Comparison of ENCODE assay signal across 27 mouse cellular contexts in genomic region chr19:60583201-60583600, GRCm38 (mm10).
"Had no signal": no experiment of that assay in that cellular context is flagged by ENCODE, and none has a peak within 500 bp of the region (broad histone marks: within the 10 kb centered on the region; RNA-seq: fewer than 3 reads in every experiment).

No protein-coding gene starts in this region.

- H3K27me3 ChIP-seq: embryonic facial prominence, embryonic 12.5 days; embryonic facial prominence, embryonic 13.5 days; embryonic facial prominence, embryonic 15.5 days; forebrain, embryonic 12.5 days; forebrain, embryonic 13.5 days; forebrain, embryonic 15.5 days had no signal

- H3K27ac ChIP-seq: embryonic facial prominence, embryonic 10.5 days; embryonic facial prominence, embryonic 12.5 days; embryonic facial prominence, embryonic 13.5 days; embryonic facial prominence, embryonic 15.5 days; forebrain, embryonic 10.5 days; forebrain, embryonic 12.5 days; forebrain, embryonic 13.5 days; forebrain, embryonic 15.5 days; gastrocnemius, adult 2 months had no signal

- DNase-seq: cerebellum, adult 2 months; cerebellum, adult 8-10 months; cerebellum, adult 9-10 months; cerebellum, adult 9-11 months; cerebellum, postnatal 10 days; cerebellum, postnatal 14 days; cerebellum, postnatal 25 days; cerebellum, postnatal 36 days; embryo, embryonic 11 days; forebrain, postnatal 0 days; gastrocnemius, adult 2 months; gastrocnemius, postnatal 10 days; gastrocnemius, postnatal 14 days; gastrocnemius, postnatal 25 days; gastrocnemius, postnatal 36 days; heart, adult 18-20 months had no signal

- H3K4me3 ChIP-seq: embryonic facial prominence, embryonic 10.5 days; embryonic facial prominence, embryonic 12.5 days; embryonic facial prominence, embryonic 13.5 days; embryonic facial prominence, embryonic 15.5 days; erythroblast, embryonic 14.5 days; forebrain, embryonic 10.5 days; forebrain, embryonic 12.5 days; forebrain, embryonic 13.5 days; forebrain, embryonic 15.5 days; gastrocnemius, adult 2 months had no signal

- H3K9ac ChIP-seq: embryonic facial prominence, embryonic 12.5 days; embryonic facial prominence, embryonic 13.5 days; embryonic facial prominence, embryonic 15.5 days; forebrain, embryonic 12.5 days; forebrain, embryonic 13.5 days; forebrain, embryonic 15.5 days; forebrain, postnatal 0 days had no signal

- H3K9me3 ChIP-seq: embryonic facial prominence, embryonic 10.5 days; embryonic facial prominence, embryonic 12.5 days; embryonic facial prominence, embryonic 13.5 days; embryonic facial prominence, embryonic 15.5 days; forebrain, embryonic 10.5 days; forebrain, embryonic 12.5 days; forebrain, embryonic 13.5 days; forebrain, embryonic 15.5 days had no signal

- ATAC-seq: forebrain, embryonic 13.5 days; forebrain, embryonic 14.5 days; forebrain, embryonic 15.5 days; forebrain, embryonic 16.5 days; forebrain, postnatal 0 days had no signal

- H3K36me3 ChIP-seq: embryonic facial prominence, embryonic 10.5 days; embryonic facial prominence, embryonic 12.5 days; embryonic facial prominence, embryonic 13.5 days; embryonic facial prominence, embryonic 15.5 days; forebrain, embryonic 10.5 days; forebrain, embryonic 12.5 days; forebrain, embryonic 15.5 days had no signal

- H3K4me2 ChIP-seq: embryonic facial prominence, embryonic 12.5 days; embryonic facial prominence, embryonic 13.5 days; embryonic facial prominence, embryonic 15.5 days; forebrain, embryonic 12.5 days; forebrain, embryonic 13.5 days; forebrain, embryonic 15.5 days had no signal
